Comparison of ENCODE assay signal across 18 mouse cellular contexts in genomic region chr10:70144004-70144557, GRCm38 (mm10). TPM values are rescaled to one million over a fixed set of nuclear protein-coding genes. Genes with fewer than 3 reads are reported as not detected.
DNase-seq lines count a peak whose midpoint lies in the region; ATAC-seq lines count a peak whose summit lies in the region.
"Had no signal": no experiment of that assay in that cellular context is flagged by ENCODE, and none has a peak within 500 bp of the region (broad histone marks: within the 10 kb centered on the region; RNA-seq: fewer than 3 reads in every experiment).

No protein-coding gene starts in this region.

- no peaks in the 10 kb centered on the region for H3K27me3 ChIP-seq in hindbrain, embryonic 12.5 days
- H3K27me3 ChIP-seq in hindbrain, embryonic 16.5 days (replicated peaks; ENCODE audit: control insufficient read depth, insufficient read depth, low read length): no peaks in the 10 kb centered on the region
- H3K27me3 ChIP-seq in neural tube, embryonic 11.5 days (ENCODE audit: control insufficient read depth, insufficient read depth, low read length): no peaks in the 10 kb centered on the region
- H3K27me3 ChIP-seq in neural tube, embryonic 15.5 days (replicated peaks): no peaks in the 10 kb centered on the region
- no peaks in the 10 kb centered on the region for H3K27me3 ChIP-seq in forebrain, embryonic 15.5 days
- H3K27me3 ChIP-seq: embryonic facial prominence, embryonic 13.5 days; Patski had no signal

- H3K4me1 ChIP-seq in hindbrain, embryonic 12.5 days: peaks cover 19% of the 10 kb centered on the region
- H3K4me1 ChIP-seq in hindbrain, embryonic 16.5 days (ENCODE audit: control insufficient read depth, insufficient read depth, low read depth, low read length): peaks cover 6% of the 10 kb centered on the region
- peaks cover 4% of the 10 kb centered on the region; the same call in 1 of the 2 replicates for H3K4me1 ChIP-seq in neural tube, embryonic 11.5 days (ENCODE audit: control insufficient read depth, insufficient read depth, low read length)
- H3K4me1 ChIP-seq in neural tube, embryonic 15.5 days: peaks cover 12% of the 10 kb centered on the region
- peaks cover 12% of the 10 kb centered on the region for H3K4me1 ChIP-seq in forebrain, embryonic 15.5 days

- no peak overlapping the region for H3K9ac ChIP-seq in hindbrain, embryonic 12.5 days
- H3K9ac ChIP-seq in hindbrain, embryonic 16.5 days (ENCODE audit: low read depth, low read length): no peak overlapping the region
- H3K9ac ChIP-seq in neural tube, embryonic 11.5 days (ENCODE audit: low read length): no peak overlapping the region
- no peak overlapping the region for H3K9ac ChIP-seq in neural tube, embryonic 15.5 days (replicated peaks)
- no peak overlapping the region for H3K9ac ChIP-seq in forebrain, embryonic 15.5 days (replicated peaks)
- H3K9ac ChIP-seq: embryonic facial prominence, embryonic 13.5 days had no signal

- no peak for DNase-seq in neural tube, embryonic 11.5 days (ENCODE audit: low spot score)
- no peak for DNase-seq in liver
- no peak for DNase-seq in urinary bladder, adult 2 months (ENCODE audit: low spot score)
- DNase-seq: adrenal gland, adult 8-10 months; cerebellum, adult 18-20 months; cerebellum, postnatal 14 days; gastrocnemius, adult 2 months; kidney, adult 11 months; lung, postnatal 4 days had no signal

- peaks cover 26% of the 10 kb centered on the region for H3K36me3 ChIP-seq in hindbrain, embryonic 12.5 days
- peaks cover 10% of the 10 kb centered on the region for H3K36me3 ChIP-seq in hindbrain, embryonic 16.5 days (ENCODE audit: control insufficient read depth, insufficient read depth, low read length)
- peaks cover 6% of the 10 kb centered on the region; the same call in 1 of the 2 replicates for H3K36me3 ChIP-seq in neural tube, embryonic 11.5 days (ENCODE audit: control insufficient read depth, insufficient read depth, low read length)
- H3K36me3 ChIP-seq in neural tube, embryonic 15.5 days: peaks cover 22% of the 10 kb centered on the region
- peaks cover 19% of the 10 kb centered on the region for H3K36me3 ChIP-seq in forebrain, embryonic 15.5 days

- no peak overlapping the region for H3K4me3 ChIP-seq in hindbrain, embryonic 12.5 days
- H3K4me3 ChIP-seq in hindbrain, embryonic 16.5 days (ENCODE audit: low read length): no peak overlapping the region
- H3K4me3 ChIP-seq in neural tube, embryonic 11.5 days (ENCODE audit: low read depth, low read length): no peak overlapping the region
- H3K4me3 ChIP-seq in neural tube, embryonic 15.5 days (replicated peaks): no peak overlapping the region
- no peak overlapping the region for H3K4me3 ChIP-seq in forebrain, embryonic 15.5 days
- H3K4me3 ChIP-seq: embryonic facial prominence, embryonic 13.5 days; erythroblast, embryonic 14.5 days; gastrocnemius, adult 2 months; limb, embryonic 10.5 days had no signal

- no peak overlapping the region for H3K4me2 ChIP-seq in hindbrain, embryonic 12.5 days (replicated peaks)
- H3K4me2 ChIP-seq in hindbrain, embryonic 16.5 days (ENCODE audit: low read length): no peak overlapping the region
- H3K4me2 ChIP-seq in neural tube, embryonic 11.5 days (ENCODE audit: low read depth): no peak overlapping the region
- no peak overlapping the region for H3K4me2 ChIP-seq in neural tube, embryonic 15.5 days
- no peak overlapping the region for H3K4me2 ChIP-seq in forebrain, embryonic 15.5 days (replicated peaks)
- H3K4me2 ChIP-seq: embryonic facial prominence, embryonic 13.5 days had no signal

- WGBS in hindbrain, embryonic 12.5 days: 57% methylated on average over 10 of the region's 10 CpGs
- WGBS in hindbrain, embryonic 16.5 days: 48% methylated on average over 10 of the region's 10 CpGs
- 65% methylated on average over 10 of the region's 10 CpGs for WGBS in neural tube, embryonic 11.5 days
- WGBS in neural tube, embryonic 15.5 days: 40% methylated on average over 10 of the region's 10 CpGs
- WGBS in forebrain, embryonic 15.5 days: 61% methylated on average over 10 of the region's 10 CpGs

- 0 out of 2 replicates have a peak, but pooled peaks cover 3% of the 10 kb centered on the region for H3K9me3 ChIP-seq in hindbrain, embryonic 12.5 days (replicated peaks)
- H3K9me3 ChIP-seq in hindbrain, embryonic 16.5 days (ENCODE audit: control insufficient read depth, low read length): no peaks in the 10 kb centered on the region
- no peaks in the 10 kb centered on the region for H3K9me3 ChIP-seq in neural tube, embryonic 11.5 days (ENCODE audit: control insufficient read depth, low read length)
- no peaks in the 10 kb centered on the region for H3K9me3 ChIP-seq in neural tube, embryonic 15.5 days (replicated peaks)
- no peaks in the 10 kb centered on the region for H3K9me3 ChIP-seq in forebrain, embryonic 15.5 days
- H3K9me3 ChIP-seq: embryonic facial prominence, embryonic 13.5 days; limb, embryonic 10.5 days had no signal

- ATAC-seq in hindbrain, embryonic 12.5 days (ENCODE audit: low FRiP score): peak; percentile 33; the same call in 1 of the 2 replicates
- no peak for ATAC-seq in hindbrain, embryonic 16.5 days
- ATAC-seq in neural tube, embryonic 11.5 days (ENCODE audit: insufficient read depth, low FRiP score, low TSS enrichment): 0 out of 2 replicates have a peak, but pooled peaks have one; percentile 53
- no peak for ATAC-seq in neural tube, embryonic 15.5 days (ENCODE audit: low FRiP score)
- ATAC-seq in forebrain, embryonic 15.5 days (replicated peaks): peak; percentile 39
- ATAC-seq: activated CD4-positive, CD25-positive, alpha-beta regulatory T cell, adult 4 months; Patski had no signal

- H3K27ac ChIP-seq in hindbrain, embryonic 12.5 days: peak overlapping the region; percentile 30; the same call in 1 of the 2 replicates
- no peak overlapping the region for H3K27ac ChIP-seq in hindbrain, embryonic 16.5 days (ENCODE audit: low read depth, low read length)
- no peak overlapping the region for H3K27ac ChIP-seq in neural tube, embryonic 11.5 days (ENCODE audit: low read depth, low read length)
- H3K27ac ChIP-seq in neural tube, embryonic 15.5 days (replicated peaks): no peak overlapping the region
- peak overlapping the region; percentile 66 for H3K27ac ChIP-seq in forebrain, embryonic 15.5 days (replicated peaks)
- H3K27ac ChIP-seq: embryonic facial prominence, embryonic 13.5 days; gastrocnemius, adult 2 months; limb, embryonic 10.5 days had no signal

RNA-seq across cellular contexts. Expression of gene Ccdc6, which starts 47.2 kb away (rescaled TPM):
- polyA plus RNA-seq in hindbrain, embryonic 12.5 days (2016; fragmentation: Nextera tagmentation; extraction: Ambion mirVana): 17.0 and 18.9 TPM in 2 replicates
- polyA plus RNA-seq in hindbrain, embryonic 16.5 days (2015; fragmentation: Nextera tagmentation; extraction: Ambion mirVana): 18.6 and 23.0 TPM in 2 replicates
- polyA plus RNA-seq in neural tube, embryonic 11.5 days (2014; fragmentation: Nextera tagmentation; extraction: Ambion mirVana): 21.6 and 23.4 TPM in 2 replicates
- polyA plus RNA-seq in neural tube, embryonic 15.5 days (2015; fragmentation: Nextera tagmentation; extraction: Ambion mirVana): 22.3 and 22.7 TPM in 2 replicates
- 16.7 and 17.5 TPM in 2 replicates for polyA plus RNA-seq in forebrain, embryonic 15.5 days (2015; fragmentation: Nextera tagmentation; extraction: Ambion mirVana)
- polyA plus RNA-seq in urinary bladder, adult 2 months (2012; rRNA removed): 37.9 and 45.4 TPM in 2 replicates

Comparison
In these comparisons a context has a peak if more than half of its experiments do, and no peak if none do; other contexts are left out.
1. ATAC-seq: peak in hindbrain, embryonic 12.5 days (single experiment), neural tube, embryonic 11.5 days (single experiment) and forebrain, embryonic 15.5 days (single experiment); none in hindbrain, embryonic 16.5 days (single experiment) and neural tube, embryonic 15.5 days (single experiment).
2. H3K27ac ChIP-seq: peak in hindbrain, embryonic 12.5 days (single experiment) and forebrain, embryonic 15.5 days (single experiment); none in hindbrain, embryonic 16.5 days (single experiment), neural tube, embryonic 11.5 days (single experiment) and neural tube, embryonic 15.5 days (single experiment).